Mouse (Mus musculus) cerebellum, adult 2 months (tissue): ENCODE data around the gene Exd1. TPM values are rescaled to one million over a fixed set of nuclear protein-coding genes. Genes with fewer than 3 reads are reported as not detected.

ENCODE experiments used
- DNase-seq, 2 experiments: peaks; one replicate each; pipeline ENCODE4 v3.0.0; 2021
- H3K27ac ChIP-seq: fragments of 200-500 bp; 2 replicates; pipeline ENCODE4 v1.5.1; 2012; ENCODE audit warnings: low read length, control low read depth, inconsistent platforms; ENCODE audit not compliant: insufficient read depth
- H3K27me3 ChIP-seq: fragments of 200-500 bp; 2 replicates; pipeline ENCODE4 v1.6.1; 2012; ENCODE audit warnings: inconsistent platforms, mild to moderate bottlenecking, low read length, moderate library complexity; ENCODE audit not compliant: control insufficient read depth, insufficient read depth
- H3K4me1 ChIP-seq: fragments of 200-500 bp; 2 replicates; pipeline ENCODE4 v1.6.1; 2011; ENCODE audit warnings: low read length; ENCODE audit not compliant: control insufficient read depth, insufficient read depth
- H3K4me3 ChIP-seq: fragments of 200-500 bp; replicated peaks from 2 replicates; pipeline ENCODE3; 2011; ENCODE audit warnings: mild to moderate bottlenecking, low read depth, low read length, control low read depth; ENCODE audit not compliant: insufficient read depth
- CTCF ChIP-seq: fragments of 200-500 bp; IDR thresholded peaks from 2 replicates; pipeline ENCODE4 v1.5.1; 2011; ENCODE audit warnings: low read depth, mild to moderate bottlenecking, control low read depth, low read length, moderate library complexity, borderline replicate concordance; ENCODE audit not compliant: insufficient read depth
- POLR2A ChIP-seq: fragments of 200-500 bp; IDR thresholded peaks from 2 replicates; pipeline ENCODE4 v1.6.1; 2011; ENCODE audit warnings: low read length, control low read depth, borderline replicate concordance; ENCODE audit not compliant: insufficient read depth
- WGBS: fragments of 180-500 bp; shearing (Covaris S2); methylation state at CpG from one replicate; pipeline ENCODE4 v1.1.7; 2018; 5-methylcytosine and 5-hydroxymethylcytosine counted together
- polyA plus RNA-seq: library from polyadenylated mRNA; depleted of rRNA; stranded (reverse); fragments of >200 nt; gene quantifications from 2 replicates; pipeline ENCODE4 v1.2.3, GENCODE M21; 2012

Exd1 gene
- polyA plus RNA-seq, 1 experiment = 0.90 TPM

GRCm38 (mm10) chr2:119584282-119584681 lies 36.9 kb upstream of the Exd1 start:
- DNase-seq = no peak
- no peaks in the 10 kb centered on the region for H3K27me3 ChIP-seq
- no peak overlapping the region for H3K4me3 ChIP-seq
- no peak overlapping the region for H3K27ac ChIP-seq
- WGBS = 89% methylated on average over 8 of the region's 8 CpGs
- TF ChIP-seq CTCF (no peak), POLR2A (no peak)
- H3K4me1 ChIP-seq = no peaks in the 10 kb centered on the region

GRCm38 (mm10) chr2:119583439-119583838 lies 36.0 kb upstream of the Exd1 start:
- no peak for DNase-seq
- Histone ChIP-seq H3K4me1 (no peaks in the 10 kb centered on the region), H3K27me3 (no peaks in the 10 kb centered on the region), H3K27ac (no peak overlapping the region), H3K4me3 (no peak overlapping the region)
- TF ChIP-seq CTCF = no peak
- no peak for TF ChIP-seq POLR2A
- WGBS = 88% methylated on average over 2 of the region's 2 CpGs

- DNase-seq = no peak
- Histone ChIP-seq H3K27ac (no peak overlapping the region), H3K4me3 (no peak overlapping the region), H3K4me1 (no peaks in the 10 kb centered on the region), H3K27me3 (no peaks in the 10 kb centered on the region)
- 85% methylated on average over 3 of the region's 3 CpGs for WGBS
- TF ChIP-seq POLR2A = no peak
- no peak for TF ChIP-seq CTCF
Observed at GRCm38 (mm10) chr2:119581571-119581970, 34.1 kb upstream of the Exd1 start.

GRCm38 (mm10) chr2:119572471-119572870 lies 25.0 kb upstream of the Exd1 start:
- H3K27me3 ChIP-seq = no peaks in the 10 kb centered on the region
- no peak for DNase-seq
- H3K4me3 ChIP-seq = no peak overlapping the region
- no peaks in the 10 kb centered on the region for H3K4me1 ChIP-seq
- WGBS = 81% methylated on average over 1 of the region's 1 CpGs
- TF ChIP-seq CTCF (no peak), POLR2A (no peak)
- no peak overlapping the region for H3K27ac ChIP-seq

- no peak for DNase-seq
- no peak overlapping the region for H3K4me3 ChIP-seq
- no peak overlapping the region for H3K27ac ChIP-seq
- 88% methylated on average over 7 of the region's 7 CpGs for WGBS
- no peaks in the 10 kb centered on the region for H3K27me3 ChIP-seq
- H3K4me1 ChIP-seq = no peaks in the 10 kb centered on the region
- TF ChIP-seq POLR2A (no peak), CTCF (no peak)
Observed at GRCm38 (mm10) chr2:119566182-119566855, 18.9 kb upstream of the Exd1 start.

- no peaks in the 10 kb centered on the region for H3K27me3 ChIP-seq
- no peak for DNase-seq
- 93% methylated on average over 4 of the region's 4 CpGs for WGBS
- H3K4me1 ChIP-seq = no peaks in the 10 kb centered on the region
- TF ChIP-seq CTCF = no peak
- H3K27ac ChIP-seq = no peak overlapping the region
- no peak overlapping the region for H3K4me3 ChIP-seq
Observed at GRCm38 (mm10) chr2:119565284-119565683, 17.9 kb upstream of the Exd1 start.

GRCm38 (mm10) chr2:119561794-119562193 lies 14.4 kb upstream of the Exd1 start:
- H3K4me3 ChIP-seq = no peak overlapping the region
- H3K4me1 ChIP-seq = peaks cover 7% of the 10 kb centered on the region
- no peak overlapping the region for H3K27ac ChIP-seq
- H3K27me3 ChIP-seq = no peaks in the 10 kb centered on the region
- TF ChIP-seq CTCF (no peak), POLR2A (no peak)
- 90% methylated on average over 3 of the region's 3 CpGs for WGBS
- no peak for DNase-seq

GRCm38 (mm10) chr2:119558737-119559340 lies 11.4 kb upstream of the Exd1 start:
- DNase-seq = peak in 1 of 2 experiments; percentile 35
- TF ChIP-seq POLR2A = no peak
- TF ChIP-seq CTCF = no peak
- no peak overlapping the region for H3K4me3 ChIP-seq
- no peak overlapping the region for H3K27ac ChIP-seq
- H3K4me1 ChIP-seq = peaks cover 7% of the 10 kb centered on the region
- no peaks in the 10 kb centered on the region for H3K27me3 ChIP-seq
- 60% methylated on average over 7 of the region's 7 CpGs for WGBS

GRCm38 (mm10) chr2:119558039-119558438 lies 10.6 kb upstream of the Exd1 start:
- Histone ChIP-seq H3K4me1 (peaks cover 7% of the 10 kb centered on the region), H3K27me3 (no peaks in the 10 kb centered on the region), H3K4me3 (no peak overlapping the region), H3K27ac (no peak overlapping the region)
- 88% methylated on average over 3 of the region's 3 CpGs for WGBS
- TF ChIP-seq CTCF (no peak), POLR2A (no peak)
- DNase-seq = no peak
